Mouse (Mus musculus) R1 (cell line): ENCODE measurements around the gene Fkbp1a.
A peak's percentile ranks its signal among the peaks of the same experiment; 100 is the strongest.

ENCODE experiments used
- DNase-seq: peaks from one replicate; pipeline ENCODE4 v3.0.0-alpha.2; 2018; ENCODE audit warnings: low read depth, low spot score

Fkbp1a gene

DNA sequence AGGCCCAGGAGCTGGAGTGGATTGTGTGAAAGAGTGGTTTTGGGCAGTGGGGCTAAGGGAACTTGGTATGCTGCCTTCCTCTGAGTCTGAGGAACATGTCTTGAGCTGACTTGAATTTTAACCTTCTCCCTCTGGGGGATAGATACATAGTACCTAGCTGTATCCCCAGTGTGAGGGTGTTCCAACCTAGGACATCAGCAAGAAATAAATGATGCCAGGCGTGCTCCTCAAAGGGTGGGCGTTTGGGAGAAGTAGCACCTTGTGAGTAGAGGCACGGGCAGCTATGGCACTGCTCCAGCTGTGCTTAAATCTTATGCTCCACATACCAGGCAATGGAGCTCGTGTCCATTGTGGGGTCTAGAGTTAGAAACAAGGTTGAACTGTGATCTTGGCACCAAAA, 4.3 kb downstream of the Fkbp1a start:
- no peak for DNase-seq

DNA sequence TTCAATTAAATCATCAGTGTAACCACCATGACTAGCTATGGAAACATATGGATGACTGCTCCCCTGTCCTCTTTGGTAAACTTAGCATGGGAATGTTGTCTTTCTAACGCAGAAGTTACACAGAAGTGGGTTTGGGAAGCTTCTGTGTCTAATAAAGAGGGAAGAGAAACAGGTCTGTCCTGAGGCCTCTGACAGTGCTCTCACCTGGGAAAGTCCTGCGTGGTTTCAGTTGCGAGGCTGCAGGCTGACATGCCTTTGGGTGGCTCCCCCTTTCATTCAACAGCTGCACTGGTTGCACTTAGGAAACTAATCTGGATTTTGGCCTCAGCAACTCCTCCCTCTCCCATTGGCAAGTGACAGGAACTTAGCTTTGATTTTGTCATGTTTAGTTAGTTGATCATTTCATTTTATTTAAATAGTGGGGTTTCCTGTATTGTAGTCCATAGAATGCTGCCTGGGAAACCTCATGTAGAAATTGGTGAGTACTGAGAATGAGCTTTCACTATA, 7.4 kb downstream of the Fkbp1a start:
- no peak for DNase-seq

- no peak for DNase-seq
These were observed 20.9 kb downstream of the Fkbp1a start for GRCm38 (mm10) chr2:151562930-151563921.

DNA sequence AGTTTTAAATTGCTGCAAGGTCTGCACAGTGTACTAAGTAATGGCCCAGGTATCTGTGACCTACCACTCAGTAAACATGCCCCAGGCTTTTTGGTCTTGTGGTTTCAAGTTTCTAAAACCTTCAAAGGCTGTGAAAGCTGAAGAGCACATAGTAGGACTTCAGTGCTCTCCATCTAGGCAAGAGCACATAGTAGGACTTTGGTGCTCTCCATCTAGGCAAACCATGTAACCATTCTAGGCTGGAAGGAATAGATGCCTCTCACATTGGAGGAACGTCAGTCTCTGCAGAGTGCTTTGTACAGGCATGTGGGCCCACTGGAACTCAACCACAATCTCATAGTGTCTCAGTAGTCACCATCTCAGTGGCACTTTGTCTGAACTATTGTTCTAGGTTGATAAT, 21.7 kb downstream of the Fkbp1a start:
- DNase-seq = no peak

- no peak for DNase-seq
These were observed 22.7 kb downstream of the Fkbp1a start for GRCm38 (mm10) chr2:151564986-151565385.

DNA sequence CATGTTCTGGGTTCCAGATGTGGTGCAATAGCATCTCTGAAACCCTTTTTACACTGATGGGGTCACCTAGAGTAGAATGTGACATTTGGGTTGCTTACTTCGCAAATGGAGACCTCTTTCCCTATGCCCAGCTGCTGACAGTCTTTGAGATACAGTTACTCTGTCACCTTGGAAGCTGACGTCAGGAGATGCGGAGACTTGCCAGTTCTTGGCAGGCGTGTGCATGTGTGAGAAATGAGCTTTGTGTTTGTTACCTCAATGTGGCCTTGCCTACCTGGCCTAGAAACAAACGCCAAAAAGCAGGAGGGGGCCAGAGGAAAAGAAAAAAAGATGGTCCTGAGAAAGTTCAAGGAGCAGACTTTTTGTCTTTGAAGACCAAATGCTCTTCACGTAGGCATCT, 24.6 kb downstream of the Fkbp1a start:
- no peak for DNase-seq

DNA sequence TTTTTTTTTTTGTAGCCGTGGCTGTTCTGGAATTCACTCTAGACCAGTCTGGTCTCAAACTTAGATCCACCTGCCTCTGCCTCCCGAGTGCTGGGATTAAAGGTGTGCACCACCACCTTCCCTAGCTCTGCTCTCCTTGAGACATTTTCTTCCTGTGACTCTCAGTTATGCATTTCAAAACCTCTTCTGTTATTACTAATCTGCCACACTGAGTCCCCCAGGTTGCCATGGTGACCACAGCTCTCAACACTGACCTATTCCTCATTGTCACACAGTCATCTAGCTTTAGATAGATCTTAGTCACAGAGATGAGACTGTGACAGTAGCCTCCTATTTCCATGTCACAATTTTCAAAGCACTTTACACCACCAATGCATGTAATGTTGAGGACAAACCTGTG, 27.2 kb downstream of the Fkbp1a start:
- DNase-seq = no peak

DNA sequence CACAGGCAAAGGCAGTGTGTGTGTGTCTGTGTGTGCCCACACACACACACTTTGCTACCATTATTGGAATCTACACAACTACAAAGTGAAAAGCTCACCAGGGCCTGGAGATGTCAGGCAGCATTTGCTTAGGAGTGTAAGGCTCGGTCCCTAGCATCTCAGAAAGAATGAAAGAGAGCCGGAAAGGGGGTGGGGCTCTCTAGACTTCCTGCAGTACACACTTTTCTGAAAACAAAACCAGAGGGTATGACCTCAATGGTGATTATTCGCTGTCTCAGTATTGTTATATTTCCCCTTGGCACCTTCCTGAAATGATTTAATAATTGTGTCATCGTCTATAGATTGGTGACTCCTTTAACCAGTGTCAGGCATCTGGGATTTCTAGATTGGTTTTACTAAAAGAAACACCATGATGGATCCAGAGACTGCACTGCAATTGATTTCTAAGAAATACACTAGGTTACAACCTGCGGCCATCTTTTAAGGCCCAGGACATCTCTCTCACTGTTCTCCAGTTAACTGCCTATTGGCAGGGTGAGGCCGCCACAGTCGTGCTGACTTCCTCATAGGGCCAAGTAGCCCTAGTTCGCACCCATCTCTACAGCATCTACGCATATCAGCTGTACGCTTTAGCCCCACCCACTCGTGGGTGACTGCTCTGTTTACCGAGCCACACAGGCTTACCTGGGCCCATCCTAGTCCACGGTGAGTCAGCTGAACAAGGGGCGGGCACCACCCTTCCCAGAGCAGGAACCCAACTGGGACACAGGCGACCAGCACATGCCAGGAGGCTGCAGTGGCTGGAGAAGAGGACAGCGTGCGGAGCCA, 29.8 kb downstream of the Fkbp1a start, which contains the start of gene Sdcbp2:
Gene Sdcbp2, plus strand, starts transcription at position 750 of the 828 bp plus-strand sequence.
- DNase-seq = peak; percentile 32

DNA sequence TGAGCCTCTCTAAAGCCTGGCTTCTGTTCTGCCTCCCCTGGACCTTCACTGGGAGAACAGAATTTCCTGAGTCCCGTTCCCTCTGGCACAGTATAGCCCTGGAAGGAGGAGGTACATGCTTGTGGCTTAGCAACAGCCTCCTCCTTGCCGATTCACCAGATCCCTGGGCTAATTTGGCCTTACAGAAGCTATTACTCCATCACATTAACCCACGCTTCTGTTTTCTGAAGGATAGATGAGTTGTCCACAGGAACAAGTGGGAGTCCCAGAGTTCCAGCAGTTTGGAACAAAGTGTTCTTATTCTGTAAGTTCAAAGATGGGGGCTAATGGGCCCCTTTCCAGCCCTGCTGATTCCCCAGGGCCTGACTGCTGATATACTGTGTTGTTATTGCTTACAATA, 31.4 kb downstream of the Fkbp1a start:
- no peak for DNase-seq

DNA sequence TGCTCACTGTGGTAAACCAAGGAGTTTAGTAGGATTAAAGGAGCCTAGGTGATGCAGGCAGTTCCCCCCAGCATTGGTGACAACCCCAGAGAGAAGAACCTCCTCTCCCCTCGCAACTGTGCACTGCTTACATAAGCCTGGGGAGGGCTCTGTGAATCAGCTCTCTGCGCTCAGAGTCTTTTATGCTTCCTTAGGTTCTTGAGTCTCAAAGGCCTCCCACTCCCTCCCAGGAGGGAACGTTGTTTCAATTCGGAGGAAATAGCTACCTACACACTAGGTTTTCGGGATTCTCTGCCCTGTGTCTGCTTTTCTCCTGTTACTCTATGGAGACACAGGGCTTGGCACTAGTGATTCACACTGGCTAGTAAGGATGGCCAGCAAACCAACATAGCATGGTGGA, 32.3 kb downstream of the Fkbp1a start:
- no peak for DNase-seq

DNA sequence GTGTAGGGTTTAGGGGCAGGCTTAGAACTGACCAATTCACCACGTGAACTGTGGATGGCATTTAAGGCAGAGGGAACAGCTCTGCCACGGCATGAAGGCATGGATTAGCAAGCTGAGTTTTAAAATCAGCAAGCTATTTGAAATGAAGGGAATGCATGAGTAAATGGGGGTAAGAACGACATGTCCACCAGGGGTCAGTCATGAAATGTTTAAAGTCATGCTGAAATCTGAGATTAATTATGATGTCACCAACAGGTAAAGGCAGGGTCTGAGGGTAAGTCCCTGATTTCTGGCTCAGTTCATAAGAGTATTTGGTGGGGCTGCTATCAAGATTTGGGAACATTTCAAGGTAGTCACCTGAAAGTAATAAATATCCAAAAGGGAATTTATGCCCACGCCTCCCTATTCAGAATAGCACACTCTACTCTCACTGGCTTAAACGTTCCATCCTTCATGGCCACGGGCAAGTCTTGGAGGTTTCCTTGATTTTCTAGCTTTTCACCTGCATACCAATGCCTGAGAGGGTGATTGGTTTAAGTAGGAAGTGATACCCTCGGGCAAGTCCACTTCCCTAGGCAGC, 32.9 kb downstream of the Fkbp1a start:
- peak; percentile 51 for DNase-seq

- peak; percentile 96 for DNase-seq
These were observed 33.6 kb downstream of the Fkbp1a start for GRCm38 (mm10) chr2:151575699-151576389.

GRCm38 (mm10) chr2:151579183-151579582, 36.9 kb downstream of the Fkbp1a start:
- DNase-seq = no peak

GRCm38 (mm10) chr2:151580945-151581344, 38.7 kb downstream of the Fkbp1a start:
- no peak for DNase-seq

DNA sequence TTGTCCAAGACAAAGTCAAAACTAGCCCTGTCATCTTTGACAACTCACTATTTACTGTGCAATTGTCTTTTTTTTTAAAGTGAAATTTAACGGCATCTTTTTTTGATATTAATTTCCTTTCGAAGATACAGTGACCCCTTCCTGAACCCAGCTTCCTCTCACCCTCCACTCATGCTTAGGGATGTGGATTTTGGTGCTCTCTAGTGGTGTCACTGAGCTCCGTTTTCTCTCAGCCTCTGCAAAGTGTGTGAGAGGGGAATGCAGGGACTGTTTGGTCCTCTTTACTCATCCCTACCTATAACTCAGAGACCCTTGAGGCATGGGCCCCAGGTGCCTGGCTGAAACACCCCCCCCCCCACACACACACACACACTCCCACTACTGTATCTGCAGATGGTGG, 43.7 kb downstream of the Fkbp1a start:
- DNase-seq = no peak

DNA sequence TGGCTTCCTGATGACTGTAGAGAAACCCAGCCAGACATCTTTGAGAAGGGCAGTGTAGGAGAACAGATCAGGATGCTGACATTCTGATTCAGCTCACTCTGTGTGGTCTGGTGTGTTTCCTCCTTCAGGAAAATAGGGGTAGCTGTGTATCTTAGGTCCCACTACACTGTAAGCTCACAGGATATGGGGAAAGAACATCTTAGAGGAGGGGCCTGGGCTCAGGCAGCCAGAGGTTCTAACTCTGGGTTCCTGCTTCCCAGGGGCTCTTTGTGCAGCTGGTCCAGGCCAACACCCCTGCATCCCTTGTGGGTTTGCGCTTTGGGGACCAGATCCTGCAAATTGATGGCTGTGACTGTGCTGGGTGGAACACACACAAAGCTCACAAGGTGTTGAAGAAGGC, 44.5 kb downstream of the Fkbp1a start:
- DNase-seq = no peak

- DNase-seq = no peak
These were observed 45.0 kb downstream of the Fkbp1a start for GRCm38 (mm10) chr2:151587306-151587705.

- DNase-seq = no peak
These were observed 55.8 kb downstream of the Fkbp1a start for GRCm38 (mm10) chr2:151598068-151598467.

DNA sequence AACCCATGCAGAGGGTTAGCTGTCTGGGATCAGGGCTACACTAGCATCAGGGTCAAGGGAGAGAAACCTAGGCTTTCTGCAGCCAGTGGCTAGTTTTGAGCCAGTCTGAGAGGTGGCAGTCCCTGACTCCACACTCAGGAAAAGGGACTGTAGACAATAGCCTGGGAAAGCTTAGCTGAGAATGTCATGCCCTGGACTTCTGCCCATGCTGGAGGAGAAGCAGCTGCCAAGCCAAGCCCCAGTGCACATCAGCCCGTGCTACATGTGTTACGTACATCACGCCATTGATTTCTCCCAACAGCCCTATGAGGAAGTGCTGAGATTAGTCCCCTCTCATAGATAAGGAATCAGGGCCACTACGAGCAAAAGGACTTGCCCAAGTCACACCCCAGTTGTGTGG, 59.8 kb downstream of the Fkbp1a start:
- DNase-seq = no peak

DNA sequence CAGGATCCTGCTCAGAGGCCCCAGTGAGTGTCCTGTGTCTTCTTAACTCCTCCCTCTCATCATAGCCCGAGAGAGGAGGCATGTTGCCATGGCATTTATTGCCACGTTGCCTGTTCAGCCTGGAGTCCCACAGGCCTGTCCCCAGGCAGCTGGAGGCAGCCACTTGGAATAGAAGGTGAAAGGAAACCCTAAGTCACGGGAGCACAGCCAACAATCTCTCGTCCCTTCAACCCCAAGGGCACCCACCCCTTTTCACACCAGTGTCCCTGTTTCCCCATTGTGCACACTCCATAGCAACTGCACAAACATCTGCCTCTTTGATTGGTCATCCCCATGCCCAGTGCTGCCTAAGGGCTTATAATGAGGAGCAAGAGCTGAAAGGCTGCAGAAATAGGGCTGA, 61.3 kb downstream of the Fkbp1a start:
- DNase-seq = no peak

GRCm38 (mm10) chr2:151605437-151605987, 63.2 kb downstream of the Fkbp1a start:
- peak; percentile 83 for DNase-seq
